Mouse (Mus musculus): Measurements from ENCODE around the gene Pou2f1.

Pou2f1 gene

GRCm38 (mm10) chr1:165840548-165841230 lies 161.8 kb downstream of the Pou2f1 start:
- no peak for DNase-seq

GRCm38 (mm10) chr1:165839201-165839600 lies 163.3 kb downstream of the Pou2f1 start:
- DNase-seq = no peak

- DNase-seq = no peak
Observed at GRCm38 (mm10) chr1:165837546-165837945, 164.9 kb downstream of the Pou2f1 start.

- DNase-seq = no peak
Observed at GRCm38 (mm10) chr1:165836461-165836860, 166.0 kb downstream of the Pou2f1 start.

GRCm38 (mm10) chr1:165834633-165834975 lies 167.9 kb downstream of the Pou2f1 start:
- no peak for DNase-seq

- no peak for DNase-seq
Observed at GRCm38 (mm10) chr1:165833910-165834632, 168.4 kb downstream of the Pou2f1 start.

GRCm38 (mm10) chr1:165833244-165833643 lies 169.2 kb downstream of the Pou2f1 start:
- no peak for DNase-seq

GRCm38 (mm10) chr1:165829890-165830289 lies 172.6 kb downstream of the Pou2f1 start:
- no peak for DNase-seq

- DNase-seq = no peak
Observed at GRCm38 (mm10) chr1:165828615-165829014, 173.9 kb downstream of the Pou2f1 start.

- no peak for DNase-seq
Observed at GRCm38 (mm10) chr1:165828173-165828572, 174.3 kb downstream of the Pou2f1 start.

- no peak for DNase-seq
Observed at GRCm38 (mm10) chr1:165822031-165822430, 180.4 kb downstream of the Pou2f1 start.

GRCm38 (mm10) chr1:165819147-165819546 lies 183.3 kb downstream of the Pou2f1 start:
- no peak for DNase-seq

GRCm38 (mm10) chr1:165818145-165818860 lies 184.2 kb downstream of the Pou2f1 start:
- DNase-seq = no peak

GRCm38 (mm10) chr1:165817264-165817663 lies 185.2 kb downstream of the Pou2f1 start:
- no peak for DNase-seq

- no peak for DNase-seq
Observed at GRCm38 (mm10) chr1:165816391-165816790, 186.1 kb downstream of the Pou2f1 start.
